Mouse (Mus musculus) gastrocnemius, adult 18-20 months (tissue): Measurements from ENCODE around the gene Zfhx2. TPM values are rescaled to one million over a fixed set of nuclear protein-coding genes. Genes with fewer than 3 reads are reported as not detected.
"Not testable (repeated sequence)": the region's sequence is repeated elsewhere in the genome, so short reads cannot be mapped to it uniquely, and the experiment has no call there.

Experiments used
- DNase-seq: peaks from one replicate; pipeline ENCODE4 v3.0.0; 2021; ENCODE audit warnings: low spot score
- total RNA-seq, 2 experiments: library from RNA; stranded (reverse); gene quantifications; 2 replicates each; pipeline ENCODE4 v1.2.3; 2021

Zfhx2 gene
- total RNA-seq, 2 experiments from 2014 or later: 4.9 to 5.6 TPM

DNA sequence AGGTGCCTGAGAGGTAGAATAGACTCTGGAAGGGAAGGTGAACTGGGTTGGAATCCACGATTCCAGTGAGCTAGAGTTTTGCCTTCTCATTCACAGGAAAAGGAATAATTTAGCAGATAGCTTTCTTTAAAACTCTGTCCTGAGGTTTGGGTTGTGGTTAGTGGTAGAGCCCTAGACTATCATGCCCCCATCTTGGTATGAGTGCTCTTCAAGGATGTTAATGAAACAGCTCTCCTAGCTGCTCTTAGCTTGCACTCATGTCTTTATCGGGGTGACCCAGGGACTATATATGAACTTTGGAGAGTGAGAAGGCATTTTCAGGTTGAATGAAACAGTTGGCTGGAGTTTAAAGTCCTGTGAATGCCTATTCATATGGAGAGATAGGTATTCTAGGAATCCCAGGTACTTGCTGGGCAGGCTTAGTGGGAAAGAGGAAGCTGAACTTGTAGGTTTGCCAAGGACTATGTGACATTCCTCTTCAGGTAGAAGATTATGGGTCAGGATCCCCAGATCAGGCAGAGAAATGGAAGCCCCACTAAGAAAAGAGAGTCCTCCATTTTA is 44.1 kb downstream of the Zfhx2 start:
- no peak for DNase-seq

- DNase-seq: not testable (repeated sequence)
Observed at GRCm38 (mm10) chr14:55043694-55044093, 48.4 kb downstream of the Zfhx2 start.

DNA sequence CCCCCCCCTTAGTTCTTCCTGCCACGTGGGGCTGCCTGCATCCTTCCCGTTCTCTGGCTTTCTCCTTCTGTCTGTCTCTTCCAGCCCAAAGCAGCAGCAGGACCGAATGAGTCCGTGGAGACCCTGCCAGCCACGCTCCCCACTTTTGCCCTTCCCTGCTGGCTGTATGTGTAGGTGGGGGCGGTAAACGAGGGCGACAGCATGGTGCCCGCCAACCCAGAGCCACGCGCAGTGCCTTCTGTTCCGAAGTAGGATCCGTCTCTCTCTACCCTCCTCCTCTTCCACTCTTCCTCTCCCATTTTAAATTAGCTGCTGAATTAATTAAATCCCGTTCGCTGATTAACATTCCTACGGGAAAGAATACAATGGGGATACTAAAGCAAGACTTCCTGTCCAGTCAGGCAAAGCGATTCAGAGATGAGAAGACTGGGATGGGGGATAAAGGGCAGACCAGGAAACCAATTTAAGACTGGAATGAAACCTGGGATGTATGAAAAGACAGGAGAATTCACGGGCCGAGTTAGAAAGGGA is 59.4 kb downstream of the Zfhx2 start:
- no peak for DNase-seq

DNA sequence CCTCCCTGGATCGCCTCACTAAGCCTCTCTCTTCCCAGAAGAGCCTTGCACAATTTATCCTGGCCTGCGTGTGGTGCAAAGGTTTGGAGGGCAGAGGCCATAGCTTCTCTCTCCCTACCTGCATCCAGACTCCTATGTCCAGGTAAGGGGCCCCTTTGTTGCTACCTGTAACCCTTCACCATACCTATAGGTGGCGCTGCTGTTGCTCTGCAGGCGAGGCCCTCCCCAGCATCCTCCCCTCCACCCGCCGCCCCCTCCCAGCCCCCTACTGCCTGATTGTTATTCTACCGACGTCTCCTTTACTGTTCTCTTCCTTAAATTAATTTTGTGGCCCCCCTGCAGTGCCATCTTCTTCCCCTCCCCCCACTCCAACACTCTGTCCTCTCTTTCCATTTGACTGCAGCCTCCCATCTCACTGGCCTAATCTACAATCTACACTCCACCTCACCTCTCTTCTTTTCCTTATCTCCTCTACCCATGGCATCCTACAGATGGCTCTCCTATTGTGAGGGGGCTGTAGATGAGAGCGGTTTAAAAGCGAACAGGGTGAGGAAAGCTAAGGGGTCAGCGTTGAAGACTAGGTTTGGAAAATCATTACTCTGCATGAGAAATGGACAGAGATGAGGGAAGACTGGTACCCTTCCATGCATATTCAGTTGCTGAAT is 63.0 kb downstream of the Zfhx2 start:
- no peak for DNase-seq

DNA sequence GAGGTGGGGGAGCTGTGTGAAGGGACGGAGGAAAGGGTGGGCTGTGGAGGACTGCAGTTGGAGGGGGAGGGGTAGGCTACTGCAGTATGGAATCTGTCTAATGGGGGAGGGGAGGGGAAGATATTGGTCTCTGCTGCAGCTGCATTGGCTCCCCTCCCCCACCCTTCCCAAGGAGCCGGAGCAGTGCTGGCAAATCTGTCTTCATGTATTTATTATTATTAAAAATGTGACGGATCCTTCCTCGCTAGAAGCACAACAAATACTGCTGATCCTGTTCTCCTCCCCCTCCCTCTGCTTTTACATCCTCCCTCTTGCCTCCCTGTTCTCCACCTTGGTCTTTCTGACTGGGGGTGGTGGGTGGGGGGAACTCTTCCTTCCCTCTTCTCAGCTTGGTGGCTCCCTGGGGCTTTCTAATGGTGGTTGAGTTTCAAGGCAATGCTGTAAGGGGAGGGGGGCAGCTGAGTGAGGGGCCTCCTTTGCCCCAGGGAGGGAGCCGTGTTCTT is 63.7 kb downstream of the Zfhx2 start:
- no peak for DNase-seq

DNA sequence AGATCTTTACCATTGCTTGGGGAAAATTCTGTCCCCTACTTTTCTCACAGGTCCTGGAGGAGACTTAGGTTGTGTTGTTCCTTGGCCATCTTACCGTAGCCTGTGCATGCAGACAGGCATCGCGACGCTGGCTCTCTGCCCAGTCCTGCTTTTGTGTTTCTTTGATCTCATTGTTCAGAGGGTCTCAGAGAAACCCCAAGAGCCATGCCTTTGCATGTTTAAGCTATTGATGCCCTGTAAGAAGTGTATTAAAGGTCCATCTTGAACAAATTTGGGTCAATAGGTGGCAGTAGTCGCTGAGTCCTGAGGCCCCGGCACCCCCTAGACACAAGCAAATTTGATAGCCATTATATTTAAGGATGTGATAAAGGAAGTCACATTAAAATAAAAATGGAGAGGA is 64.5 kb downstream of the Zfhx2 start:
- no peak for DNase-seq

DNA sequence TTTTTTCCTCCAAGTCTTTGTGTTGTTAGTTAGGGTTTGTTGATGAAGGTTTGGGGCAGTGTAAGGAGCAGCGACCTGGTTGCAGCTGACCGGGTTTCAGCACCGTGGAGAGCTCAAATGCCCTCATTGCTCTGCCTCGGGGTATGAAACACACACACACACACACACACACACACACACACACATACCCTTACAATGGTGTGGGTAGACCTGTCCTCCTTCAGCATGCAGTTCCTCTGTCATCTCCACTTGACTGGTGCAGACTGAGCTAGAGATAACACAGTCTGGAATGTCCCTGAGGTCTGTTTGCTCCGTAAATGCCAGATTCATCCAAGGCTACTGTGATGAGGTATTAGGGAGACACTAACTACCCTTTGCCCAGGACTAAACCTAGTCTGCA is 64.9 kb downstream of the Zfhx2 start:
- no peak for DNase-seq

- no peak for DNase-seq
Observed at GRCm38 (mm10) chr14:55025527-55025926, 66.6 kb downstream of the Zfhx2 start.

- DNase-seq: peak; percentile 36
Observed at GRCm38 (mm10) chr14:55024236-55024635, 67.9 kb downstream of the Zfhx2 start.

GRCm38 (mm10) chr14:55023011-55023410 is 69.1 kb downstream of the Zfhx2 start:
- no peak for DNase-seq

DNA sequence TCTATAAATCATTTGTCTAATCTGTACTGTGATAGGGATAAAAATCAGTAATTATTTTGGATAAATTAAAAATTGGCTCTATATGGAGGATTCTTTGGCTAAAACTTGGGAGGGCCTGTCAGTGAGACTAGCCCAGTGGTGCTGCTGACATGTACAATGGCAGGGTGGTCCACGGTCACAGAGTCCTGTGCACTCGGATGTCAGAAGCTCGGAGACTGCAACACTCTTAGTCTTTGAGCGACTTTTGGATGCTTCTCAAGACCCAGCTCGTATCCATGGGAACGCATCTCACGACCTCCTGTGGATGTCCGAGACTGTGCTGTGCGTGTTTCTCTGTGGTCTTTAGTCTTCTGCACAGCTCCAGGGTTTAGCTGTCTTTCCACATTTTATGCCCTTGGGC is 71.7 kb downstream of the Zfhx2 start:
- no peak for DNase-seq

- DNase-seq: no peak
Observed at GRCm38 (mm10) chr14:55016876-55017275, 75.2 kb downstream of the Zfhx2 start.

- no peak for DNase-seq
Observed at GRCm38 (mm10) chr14:55015767-55016111, 76.4 kb downstream of the Zfhx2 start.

DNA sequence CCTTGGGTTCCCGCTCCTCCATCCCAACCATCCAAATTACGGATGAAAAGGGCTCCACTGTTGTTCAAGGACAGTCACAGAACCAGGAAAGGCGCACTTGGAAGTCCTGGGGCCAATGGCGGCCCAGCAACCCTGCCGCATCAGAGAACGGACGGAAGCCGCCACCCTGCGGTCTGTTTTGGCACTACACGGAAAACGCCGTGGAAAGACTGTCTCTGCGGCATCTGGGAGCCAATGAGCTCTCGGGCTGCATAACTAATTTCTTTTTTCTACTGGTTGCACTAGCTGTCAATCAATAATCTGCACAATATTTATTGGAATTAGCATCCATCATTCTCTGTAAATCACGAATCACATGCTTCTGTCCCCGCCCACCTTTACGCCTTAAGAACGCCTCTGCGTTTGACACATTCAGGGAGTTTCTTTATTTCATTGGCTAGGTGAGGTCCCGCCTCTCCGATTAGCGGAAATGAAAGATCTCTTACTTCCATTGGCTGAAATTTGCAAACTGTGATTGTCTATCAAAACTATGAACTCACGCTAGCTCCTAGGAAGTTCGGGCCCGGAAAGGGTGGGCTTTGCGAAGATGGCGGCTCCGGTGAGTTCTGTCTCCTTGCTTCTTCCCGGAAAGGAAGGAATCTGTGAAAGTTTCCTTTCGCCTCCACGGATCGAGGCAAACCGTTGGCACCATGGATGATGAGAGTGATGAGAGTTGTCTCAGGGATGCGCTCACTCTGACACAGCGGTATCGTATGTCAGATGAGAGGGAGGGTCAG is 76.9 kb downstream of the Zfhx2 start, which contains the start of gene Ngdn:
Gene Ngdn, plus strand, starts transcription at position 464 of the 776 bp plus-strand sequence.
- peak; percentile 99 for DNase-seq

- no peak for DNase-seq
Observed at GRCm38 (mm10) chr14:55014591-55014990, 77.5 kb downstream of the Zfhx2 start.

DNA sequence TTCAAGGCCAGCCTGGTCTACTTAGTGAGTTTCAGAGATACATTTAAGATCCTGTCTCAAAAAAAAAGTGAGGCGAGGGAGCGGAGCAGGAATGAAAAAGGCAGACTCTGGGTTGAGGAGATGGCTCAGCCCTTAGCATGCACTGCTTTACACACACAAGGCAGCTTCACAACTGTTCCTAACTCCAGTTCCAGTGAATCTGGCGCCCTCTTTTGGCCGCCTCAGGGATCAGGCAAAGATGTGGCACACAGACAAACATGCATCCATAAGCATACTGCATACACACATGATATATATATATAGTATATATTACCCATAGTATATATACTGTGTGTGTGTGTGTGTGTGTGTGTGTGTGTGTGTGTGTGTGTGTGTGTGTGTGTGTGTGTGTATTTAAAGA is 81.0 kb downstream of the Zfhx2 start:
- DNase-seq: no peak

Other genes starting within 250 kb of the Zfhx2 start
- 1 to 10 TPM; 4.3 to 5.1 TPM for gene Homez, start 221.4 kb downstream of the Zfhx2 start, total RNA-seq
- 1 to 10 TPM; 2.4 to 4.5 TPM for gene Ppp1r3e, start 214.8 kb downstream of the Zfhx2 start, total RNA-seq
- 10 to 100 TPM; 22.3 to 27.3 TPM for gene Bcl2l2, start 208.9 kb downstream of the Zfhx2 start, total RNA-seq
- 1 to 10 TPM; 2.9 to 3.0 TPM for gene Gm20521, start 208.9 kb downstream of the Zfhx2 start, total RNA-seq
- gene Pabpn1, start 199.8 kb downstream of the Zfhx2 start, total RNA-seq: 10 to 100 TPM; 46.1 to 51.0 TPM
- 1 to 10 TPM; 1.2 to 1.3 TPM for gene Slc22a17, start 179.2 kb downstream of the Zfhx2 start, total RNA-seq
- gene Efs, start 166.2 kb downstream of the Zfhx2 start, total RNA-seq: 1 to 10 TPM in 1 of 2 experiments, under 1 TPM in 1; 0.78 to 1.5 TPM
- gene Il25, start 159.6 kb downstream of the Zfhx2 start, total RNA-seq: not detected
- under 1 TPM in 1 of 2 experiments, not detected in 1; 0.50 TPM for gene Cmtm5, start 156.1 kb downstream of the Zfhx2 start, total RNA-seq
- 100 to 1,000 TPM; 174 to 189 TPM for gene Myh6, start 125.4 kb downstream of the Zfhx2 start, total RNA-seq
- gene Gm17428, start 115.4 kb downstream of the Zfhx2 start, total RNA-seq: not detected
- gene Myh7, start 97.7 kb downstream of the Zfhx2 start, total RNA-seq: 100 to 1,000 TPM; 739 to 933 TPM
- 10 to 100 TPM; 18.4 to 19.0 TPM for gene Ngdn, start 76.9 kb downstream of the Zfhx2 start, total RNA-seq
- 10 to 100 TPM; 12.1 to 14.8 TPM for gene Thtpa, start 2.5 kb upstream of the Zfhx2 start, total RNA-seq
- 1 to 10 TPM; 4.2 to 4.9 TPM for gene Ap1g2, start 14.3 kb upstream of the Zfhx2 start, total RNA-seq
- gene Jph4, start 24.6 kb upstream of the Zfhx2 start, total RNA-seq: under 1 TPM; 0.07 to 0.11 TPM
- not detected for gene Dhrs2, start 129.7 kb upstream of the Zfhx2 start, total RNA-seq